Mouse (Mus musculus) limb, embryonic 10.5 days (tissue): ENCODE measurements around the gene Gcnt4. TPM values are rescaled to one million over a fixed set of nuclear protein-coding genes. Genes with fewer than 3 reads are reported as not detected.
"Not testable (repeated sequence)": the region's sequence is repeated elsewhere in the genome, so short reads cannot be mapped to it uniquely, and the experiment has no call there.

Source experiments
- DNase-seq: peaks from one replicate; pipeline ENCODE4 v3.0.0-alpha.2; 2017; ENCODE audit warnings: low spot score
- H3K27ac ChIP-seq: fragments of 300-500 bp; sonication (generic); 2 replicates; pipeline ENCODE4 v1.5.1; 2016; ENCODE audit warnings: mild to moderate bottlenecking
- H3K27me3 ChIP-seq: fragments of 300-500 bp; sonication (generic); 2 replicates; pipeline ENCODE4 v1.6.1; 2016; ENCODE audit warnings: low read depth, mild to moderate bottlenecking; ENCODE audit not compliant: poor library complexity, severe bottlenecking
- H3K36me3 ChIP-seq: fragments of 300-500 bp; sonication (generic); 2 replicates; pipeline ENCODE4 v1.6.1; 2016; ENCODE audit warnings: mild to moderate bottlenecking, moderate library complexity
- H3K4me1 ChIP-seq: fragments of 300-500 bp; sonication (generic); 2 replicates; pipeline ENCODE4 v1.6.1; 2016
- H3K4me3 ChIP-seq: fragments of 300-500 bp; sonication (generic); 2 replicates; pipeline ENCODE4 v1.5.1; 2016; ENCODE audit warnings: mild to moderate bottlenecking, moderate library complexity
- H3K9me3 ChIP-seq: fragments of 300-500 bp; sonication (generic); replicated peaks from 2 replicates; pipeline ENCODE4 v1.6.1; 2016; ENCODE audit warnings: mild to moderate bottlenecking
- WGBS: fragments of 180-500 bp; shearing (Covaris S2); methylation state at CpG from one replicate; pipeline ENCODE4 v1.1.7; 2016; 5-methylcytosine and 5-hydroxymethylcytosine counted together
- polyA plus RNA-seq: library from polyadenylated mRNA; unstranded; fragments of >200 nt; fragmentation: Nextera tagmentation; extraction: Ambion mirVana; gene quantifications from 2 replicates; pipeline ENCODE4 v1.2.1, GENCODE M21; 2016

Gcnt4 gene
- polyA plus RNA-seq, 1 experiment from 2014 or later = 0.41 TPM

- Histone ChIP-seq H3K36me3 (no peaks in the 10 kb centered on the region), H3K4me3 (no peak overlapping the region), H3K9me3 (no peaks in the 10 kb centered on the region), H3K4me1 (peaks cover 45% of the 10 kb centered on the region), H3K27me3 (peaks cover 36% of the 10 kb centered on the region), H3K27ac (peak overlapping the region; percentile 36)
- WGBS = 64% methylated on average over 8 of the region's 8 CpGs
- no peak for DNase-seq
Observed at GRCm38 (mm10) chr13:96928432-96929039, 4.0 kb downstream of the Gcnt4 start.

- Histone ChIP-seq H3K27me3 (no peaks in the 10 kb centered on the region), H3K9me3 (no peaks in the 10 kb centered on the region), H3K4me3 (no peak overlapping the region), H3K27ac (no peak overlapping the region), H3K4me1 (peaks cover 35% of the 10 kb centered on the region), H3K36me3 (no peaks in the 10 kb centered on the region)
- no peak for DNase-seq
- WGBS = 96% methylated on average over 5 of the region's 5 CpGs
Observed at GRCm38 (mm10) chr13:96932745-96933144, 8.3 kb downstream of the Gcnt4 start.

GRCm38 (mm10) chr13:96933367-96933766 lies 8.9 kb downstream of the Gcnt4 start:
- Histone ChIP-seq H3K9me3 (no peaks in the 10 kb centered on the region), H3K36me3 (no peaks in the 10 kb centered on the region), H3K4me3 (no peak overlapping the region), H3K4me1 (peaks cover 34% of the 10 kb centered on the region), H3K27me3 (no peaks in the 10 kb centered on the region), H3K27ac (no peak overlapping the region)
- 86% methylated on average over 8 of the region's 8 CpGs for WGBS
- no peak for DNase-seq

GRCm38 (mm10) chr13:96936173-96936777 lies 11.8 kb downstream of the Gcnt4 start:
- 58% methylated on average over 6 of the region's 6 CpGs for WGBS
- DNase-seq = no peak
- H3K4me1 ChIP-seq = peaks cover 13% of the 10 kb centered on the region; the same call in 1 of the 2 replicates
- H3K27ac ChIP-seq = no peak overlapping the region
- H3K27me3 ChIP-seq = no peaks in the 10 kb centered on the region
- H3K36me3 ChIP-seq = no peaks in the 10 kb centered on the region
- H3K4me3 ChIP-seq = no peak overlapping the region
- no peaks in the 10 kb centered on the region for H3K9me3 ChIP-seq

GRCm38 (mm10) chr13:96937059-96937558 lies 12.6 kb downstream of the Gcnt4 start:
- no peaks in the 10 kb centered on the region for H3K36me3 ChIP-seq
- H3K4me1 ChIP-seq = peaks cover 13% of the 10 kb centered on the region; the same call in 1 of the 2 replicates
- H3K4me3 ChIP-seq = no peak overlapping the region
- no peaks in the 10 kb centered on the region for H3K27me3 ChIP-seq
- no peaks in the 10 kb centered on the region for H3K9me3 ChIP-seq
- no peak for DNase-seq
- WGBS = 77% methylated on average over 10 of the region's 10 CpGs
- no peak overlapping the region for H3K27ac ChIP-seq

GRCm38 (mm10) chr13:96939680-96940079 lies 15.2 kb downstream of the Gcnt4 start:
- no peaks in the 10 kb centered on the region for H3K9me3 ChIP-seq
- no peaks in the 10 kb centered on the region for H3K36me3 ChIP-seq
- 90% methylated on average over 10 of the region's 10 CpGs for WGBS
- peaks cover 16% of the 10 kb centered on the region; the same call in 1 of the 2 replicates for H3K4me1 ChIP-seq
- no peaks in the 10 kb centered on the region for H3K27me3 ChIP-seq
- H3K27ac ChIP-seq = no peak overlapping the region
- H3K4me3 ChIP-seq = no peak overlapping the region
- DNase-seq = no peak

GRCm38 (mm10) chr13:96941481-96941880 lies 17.0 kb downstream of the Gcnt4 start:
- not testable (repeated sequence) for H3K27me3 ChIP-seq, H3K27ac ChIP-seq, H3K9me3 ChIP-seq, H3K4me3 ChIP-seq, DNase-seq, H3K36me3 ChIP-seq
- peaks cover 12% of the 10 kb centered on the region; the same call in 1 of the 2 replicates for H3K4me1 ChIP-seq
- 78% methylated on average over 11 of the region's 11 CpGs for WGBS

- no peak overlapping the region for H3K27ac ChIP-seq
- WGBS = 85% methylated on average over 3 of the region's 3 CpGs
- no peak for DNase-seq
Observed at GRCm38 (mm10) chr13:96943571-96943970, 19.1 kb downstream of the Gcnt4 start.

GRCm38 (mm10) chr13:96945748-96946147 lies 21.3 kb downstream of the Gcnt4 start:
- Histone ChIP-seq H3K27me3 (no peaks in the 10 kb centered on the region), H3K9me3 (no peaks in the 10 kb centered on the region), H3K27ac (no peak overlapping the region), H3K4me3 (no peak overlapping the region), H3K4me1 (0 out of 2 replicates have a peak, but pooled peaks cover 3% of the 10 kb centered on the region), H3K36me3 (no peaks in the 10 kb centered on the region)
- 90% methylated on average over 4 of the region's 4 CpGs for WGBS
- no peak for DNase-seq

More at GRCm38 (mm10) chr13:96943571-96943970, 19.1 kb downstream of the Gcnt4 start:
- H3K9me3 ChIP-seq = no peaks in the 10 kb centered on the region
- 0 out of 2 replicates have a peak, but pooled peaks cover 3% of the 10 kb centered on the region for H3K4me1 ChIP-seq
- H3K36me3 ChIP-seq = no peaks in the 10 kb centered on the region
- H3K4me3 ChIP-seq = no peak overlapping the region
- no peaks in the 10 kb centered on the region for H3K27me3 ChIP-seq

GRCm38 (mm10) chr13:96947722-96948121 lies 23.2 kb downstream of the Gcnt4 start:
- no peak for DNase-seq
- WGBS = 91% methylated on average over 7 of the region's 7 CpGs
- H3K27ac ChIP-seq = no peak overlapping the region
- no peaks in the 10 kb centered on the region for H3K27me3 ChIP-seq
- H3K4me1 ChIP-seq = 0 out of 2 replicates have a peak, but pooled peaks cover 3% of the 10 kb centered on the region
- no peaks in the 10 kb centered on the region for H3K36me3 ChIP-seq
- H3K9me3 ChIP-seq = no peaks in the 10 kb centered on the region
- no peak overlapping the region for H3K4me3 ChIP-seq

GRCm38 (mm10) chr13:96951880-96952279 lies 27.4 kb downstream of the Gcnt4 start:
- Histone ChIP-seq H3K27me3 (no peaks in the 10 kb centered on the region), H3K4me1 (no peaks in the 10 kb centered on the region), H3K36me3 (no peaks in the 10 kb centered on the region), H3K4me3 (no peak overlapping the region), H3K9me3 (no peaks in the 10 kb centered on the region), H3K27ac (no peak overlapping the region)
- 63% methylated on average over 2 of the region's 2 CpGs for WGBS
- no peak for DNase-seq

- Histone ChIP-seq H3K4me1 (no peaks in the 10 kb centered on the region), H3K9me3 (no peaks in the 10 kb centered on the region), H3K27ac (no peak overlapping the region), H3K27me3 (no peaks in the 10 kb centered on the region), H3K4me3 (no peak overlapping the region), H3K36me3 (no peaks in the 10 kb centered on the region)
- 93% methylated on average over 6 of the region's 6 CpGs for WGBS
- DNase-seq = no peak
Observed at GRCm38 (mm10) chr13:96956466-96956865, 32.0 kb downstream of the Gcnt4 start.

GRCm38 (mm10) chr13:96960019-96960418 lies 35.5 kb downstream of the Gcnt4 start:
- no peak for DNase-seq
- H3K4me3 ChIP-seq = no peak overlapping the region
- H3K9me3 ChIP-seq = no peaks in the 10 kb centered on the region
- no peaks in the 10 kb centered on the region for H3K4me1 ChIP-seq
- no peaks in the 10 kb centered on the region for H3K27me3 ChIP-seq
- H3K27ac ChIP-seq = no peak overlapping the region
- no peaks in the 10 kb centered on the region for H3K36me3 ChIP-seq
- WGBS = 93% methylated on average over 1 of the region's 1 CpGs
